Mouse (Mus musculus): ENCODE measurements at regions not wholly inside any gene's neighbourhood (a gene's known extent, or its start where the extent isn't known, plus 50 kb on each side); places are given as distances from the start of the nearest gene placed in this dataset.

DNA sequence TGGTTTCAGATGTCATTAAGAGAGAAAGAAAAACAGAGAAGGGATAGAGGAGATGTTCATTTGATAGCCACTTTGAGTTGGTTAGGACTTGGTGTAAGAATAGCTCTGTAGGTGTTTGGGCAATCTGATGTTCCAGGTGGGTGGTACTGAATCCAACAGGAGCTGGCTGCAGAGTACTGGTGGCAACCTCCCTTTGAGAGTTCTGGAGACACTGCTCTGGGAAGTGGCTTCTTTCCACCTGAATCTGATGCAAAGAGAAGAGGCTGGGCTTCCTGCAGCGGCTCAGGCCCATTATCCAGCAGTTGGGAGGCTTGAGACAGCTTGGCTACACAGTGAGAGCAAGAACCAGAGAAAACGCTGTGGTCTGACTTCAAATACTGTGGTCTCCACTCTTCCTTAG, 77.0 kb upstream of the Podxl start:
- Histone ChIP-seq H3K4me3 (no peak overlapping the region), H3K9ac (no peak overlapping the region), H3K4me1 (replicated peaks) (peaks cover 8% of the 10 kb centered on the region; the same call in 1 of the 2 replicates), H3K36me3 (no peaks in the 10 kb centered on the region), H3K27me3 (peaks cover 6% of the 10 kb centered on the region; the same call in 1 of the 2 replicates), H3K27ac (replicated peaks) (no peak overlapping the region), H3K4me2 (no peak overlapping the region), H3K9me3 (no peaks in the 10 kb centered on the region)
- 69% methylated on average over 2 of the region's 2 CpGs for WGBS
- no peak for ATAC-seq (ENCODE audit: low FRiP score, low read depth)

- peaks cover 8% of the 10 kb centered on the region; the same call in 1 of the 2 replicates for H3K4me1 ChIP-seq (replicated peaks)
- H3K36me3 ChIP-seq, result no peaks in the 10 kb centered on the region
- peaks cover 6% of the 10 kb centered on the region; the same call in 1 of the 2 replicates for H3K27me3 ChIP-seq
- no peaks in the 10 kb centered on the region for H3K9me3 ChIP-seq
- peak; percentile 50; the same call in 1 of the 2 replicates for ATAC-seq (ENCODE audit: low FRiP score, low read depth)
- H3K4me2 ChIP-seq, result no peak overlapping the region
- 16% methylated on average over 2 of the region's 2 CpGs for WGBS
- H3K9ac ChIP-seq, result no peak overlapping the region
- H3K27ac ChIP-seq (replicated peaks), result no peak overlapping the region
- H3K4me3 ChIP-seq, result no peak overlapping the region
Observed at GRCm38 (mm10) chr6:31639460-31639859, 75.7 kb upstream of the Podxl start.

- no peaks in the 10 kb centered on the region for H3K9me3 ChIP-seq
- H3K27me3 ChIP-seq, result peaks cover 6% of the 10 kb centered on the region; the same call in 1 of the 2 replicates
- 36% methylated on average over 13 of the region's 13 CpGs for WGBS
- 0 out of 2 replicates have a peak overlapping the region, but pooled peaks have one; percentile 12 for H3K4me2 ChIP-seq
- H3K36me3 ChIP-seq, result no peaks in the 10 kb centered on the region
- peaks cover 8% of the 10 kb centered on the region; the same call in 1 of the 2 replicates for H3K4me1 ChIP-seq (replicated peaks)
- no peak for ATAC-seq (ENCODE audit: low FRiP score, low read depth)
- H3K27ac ChIP-seq (replicated peaks), result no peak overlapping the region
- no peak overlapping the region for H3K9ac ChIP-seq
- H3K4me3 ChIP-seq, result no peak overlapping the region
Observed at GRCm38 (mm10) chr6:31638434-31639220, 74.8 kb upstream of the Podxl start.

GRCm38 (mm10) chr6:31637371-31638052, 73.7 kb upstream of the Podxl start:
- H3K27me3 ChIP-seq, result peaks cover 6% of the 10 kb centered on the region; the same call in 1 of the 2 replicates
- no peak overlapping the region for H3K4me3 ChIP-seq
- WGBS, result 24% methylated on average over 16 of the region's 16 CpGs
- no peak for ATAC-seq (ENCODE audit: low FRiP score, low read depth)
- H3K9me3 ChIP-seq, result no peaks in the 10 kb centered on the region
- H3K4me1 ChIP-seq (replicated peaks), result peaks cover 8% of the 10 kb centered on the region; the same call in 1 of the 2 replicates
- H3K9ac ChIP-seq, result no peak overlapping the region
- H3K36me3 ChIP-seq, result no peaks in the 10 kb centered on the region
- no peak overlapping the region for H3K27ac ChIP-seq (replicated peaks)
- H3K4me2 ChIP-seq, result peak overlapping the region; percentile 12; the same call in 1 of the 2 replicates

- Histone ChIP-seq H3K36me3 (no peaks in the 10 kb centered on the region), H3K27ac (replicated peaks) (no peak overlapping the region), H3K4me3 (no peak overlapping the region), H3K9me3 (no peaks in the 10 kb centered on the region), H3K4me2 (no peak overlapping the region), H3K9ac (no peak overlapping the region), H3K4me1 (replicated peaks) (peaks cover 8% of the 10 kb centered on the region; the same call in 1 of the 2 replicates), H3K27me3 (peaks cover 6% of the 10 kb centered on the region; the same call in 1 of the 2 replicates)
- 31% methylated on average over 9 of the region's 9 CpGs for WGBS
- no peak for ATAC-seq (ENCODE audit: low FRiP score, low read depth)
Observed at GRCm38 (mm10) chr6:31636954-31637353, 73.2 kb upstream of the Podxl start.

- no peaks in the 10 kb centered on the region for H3K9me3 ChIP-seq
- no peak overlapping the region for H3K4me3 ChIP-seq
Observed at GRCm38 (mm10) chr6:31632485-31632884, 68.7 kb upstream of the Podxl start.

DNA sequence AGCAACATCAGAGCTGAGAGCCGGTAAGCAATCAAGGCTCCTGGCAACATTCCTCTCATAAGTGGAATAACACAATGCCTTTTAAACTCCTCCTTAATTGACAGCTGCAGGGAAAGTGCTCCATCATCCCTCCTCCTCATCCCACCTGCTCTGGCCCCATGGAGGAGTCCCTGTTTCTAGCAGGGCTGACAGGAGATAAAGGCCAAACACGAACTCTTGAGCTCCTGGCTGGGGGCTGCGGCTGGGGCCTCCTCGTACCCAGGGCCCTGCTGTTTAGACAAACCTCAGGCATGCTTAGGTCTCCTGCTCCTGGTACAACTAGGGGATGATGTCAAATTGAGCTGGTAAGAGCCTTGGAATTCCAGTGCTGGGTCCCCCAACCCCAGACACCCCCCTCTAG, 66.2 kb upstream of the Podxl start:
- Histone ChIP-seq H3K4me3 (no peak overlapping the region), H3K27ac (replicated peaks) (no peak overlapping the region), H3K27me3 (no peaks in the 10 kb centered on the region), H3K9ac (no peak overlapping the region), H3K4me2 (no peak overlapping the region), H3K36me3 (no peaks in the 10 kb centered on the region), H3K4me1 (replicated peaks) (no peaks in the 10 kb centered on the region), H3K9me3 (no peaks in the 10 kb centered on the region)
- ATAC-seq (ENCODE audit: low FRiP score, low read depth), result no peak
- WGBS, result 73% methylated on average over 4 of the region's 4 CpGs

More at GRCm38 (mm10) chr6:31632485-31632884, 68.7 kb upstream of the Podxl start:
- Histone ChIP-seq H3K4me2 (no peak overlapping the region), H3K4me1 (replicated peaks) (no peaks in the 10 kb centered on the region), H3K27ac (replicated peaks) (no peak overlapping the region), H3K36me3 (no peaks in the 10 kb centered on the region), H3K9ac (no peak overlapping the region), H3K27me3 (peaks cover 6% of the 10 kb centered on the region; the same call in 1 of the 2 replicates)
- no peak for ATAC-seq (ENCODE audit: low FRiP score, low read depth)
- 67% methylated on average over 10 of the region's 10 CpGs for WGBS

DNA sequence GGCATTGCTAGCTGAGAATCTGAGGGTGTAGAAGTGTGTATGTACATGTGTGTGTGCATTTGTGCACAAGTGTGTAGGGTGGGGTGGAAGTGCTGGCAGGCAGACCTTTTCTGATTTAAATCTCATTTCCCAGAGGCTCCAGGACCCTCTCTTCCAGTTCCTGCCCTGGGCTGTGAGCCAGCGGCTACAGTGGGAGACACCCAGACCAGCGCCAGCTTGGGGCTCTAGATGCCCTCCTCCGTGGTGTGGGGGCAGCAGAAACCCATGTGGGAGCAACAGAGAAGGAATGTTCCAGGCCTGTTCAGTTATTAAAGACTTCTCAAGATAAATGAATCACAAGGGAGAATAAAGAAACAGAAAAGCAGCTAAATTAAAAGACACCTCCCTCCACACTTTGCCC, 64.1 kb upstream of the Podxl start:
- no peak overlapping the region for H3K4me3 ChIP-seq
- no peak overlapping the region for H3K9ac ChIP-seq
- H3K27ac ChIP-seq (replicated peaks), result no peak overlapping the region
- H3K27me3 ChIP-seq, result no peaks in the 10 kb centered on the region
- H3K9me3 ChIP-seq, result no peaks in the 10 kb centered on the region
- no peaks in the 10 kb centered on the region for H3K36me3 ChIP-seq
- no peak overlapping the region for H3K4me2 ChIP-seq
- H3K4me1 ChIP-seq (replicated peaks), result no peaks in the 10 kb centered on the region
- whole genome bisulfite sequencing, result 84% methylated on average over 3 of the region's 3 CpGs
- ATAC-seq (ENCODE audit: low FRiP score, low read depth), result no peak

DNA sequence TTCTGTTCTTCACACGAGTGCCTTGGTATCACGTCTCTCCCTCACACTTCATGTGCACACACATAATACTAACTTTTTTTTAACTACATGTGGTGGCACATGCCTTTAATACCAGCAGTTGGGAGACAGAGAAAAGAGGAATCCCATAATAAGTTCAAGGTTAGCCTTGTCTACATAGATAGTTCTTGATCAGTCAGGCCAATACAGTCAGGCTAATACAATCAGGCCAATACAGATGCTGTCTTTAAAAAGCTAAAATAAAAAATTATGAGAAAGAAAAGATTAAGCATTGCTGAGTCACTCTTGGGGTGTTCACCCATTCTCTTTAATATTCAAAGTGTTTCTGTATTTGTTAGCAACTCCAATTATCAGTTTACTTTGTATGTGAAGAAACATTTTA, 61.3 kb upstream of the Podxl start:
- H3K27ac ChIP-seq (replicated peaks), result no peak overlapping the region
- 74% methylated on average over 2 of the region's 2 CpGs for WGBS
- no peaks in the 10 kb centered on the region for H3K9me3 ChIP-seq
- no peaks in the 10 kb centered on the region for H3K27me3 ChIP-seq
- ATAC-seq (ENCODE audit: low FRiP score, low read depth), result no peak
- no peak overlapping the region for H3K4me2 ChIP-seq
- H3K9ac ChIP-seq, result no peak overlapping the region
- H3K36me3 ChIP-seq, result no peaks in the 10 kb centered on the region
- no peak overlapping the region for H3K4me3 ChIP-seq
- H3K4me1 ChIP-seq (replicated peaks), result no peaks in the 10 kb centered on the region

DNA sequence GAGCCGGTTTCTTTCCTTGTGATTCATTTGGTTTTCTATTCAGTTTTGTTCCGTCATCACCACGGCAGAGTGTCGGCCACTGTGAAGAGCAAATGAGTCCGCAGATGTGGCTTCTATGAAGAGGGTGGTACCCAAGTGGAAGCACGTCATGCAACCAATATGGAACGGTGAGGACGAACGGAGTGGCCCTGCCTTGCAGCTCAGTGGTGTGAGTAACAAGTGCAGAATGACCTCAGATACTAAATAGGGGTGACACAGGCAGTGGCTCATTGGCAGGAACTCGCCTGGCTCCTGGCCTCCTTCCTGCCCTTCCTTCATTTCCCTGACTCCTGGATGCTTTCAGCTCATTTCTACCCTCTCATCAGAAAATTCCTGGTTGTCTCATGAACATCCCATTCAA, 60.6 kb upstream of the Podxl start:
- WGBS, result 82% methylated on average over 10 of the region's 10 CpGs
- no peak overlapping the region for H3K27ac ChIP-seq (replicated peaks)
- no peak overlapping the region for H3K9ac ChIP-seq
- no peak overlapping the region for H3K4me3 ChIP-seq
- H3K36me3 ChIP-seq, result no peaks in the 10 kb centered on the region
- no peaks in the 10 kb centered on the region for H3K4me1 ChIP-seq (replicated peaks)
- ATAC-seq (ENCODE audit: low FRiP score, low read depth), result no peak
- no peaks in the 10 kb centered on the region for H3K27me3 ChIP-seq
- no peak overlapping the region for H3K4me2 ChIP-seq
- no peaks in the 10 kb centered on the region for H3K9me3 ChIP-seq

DNA sequence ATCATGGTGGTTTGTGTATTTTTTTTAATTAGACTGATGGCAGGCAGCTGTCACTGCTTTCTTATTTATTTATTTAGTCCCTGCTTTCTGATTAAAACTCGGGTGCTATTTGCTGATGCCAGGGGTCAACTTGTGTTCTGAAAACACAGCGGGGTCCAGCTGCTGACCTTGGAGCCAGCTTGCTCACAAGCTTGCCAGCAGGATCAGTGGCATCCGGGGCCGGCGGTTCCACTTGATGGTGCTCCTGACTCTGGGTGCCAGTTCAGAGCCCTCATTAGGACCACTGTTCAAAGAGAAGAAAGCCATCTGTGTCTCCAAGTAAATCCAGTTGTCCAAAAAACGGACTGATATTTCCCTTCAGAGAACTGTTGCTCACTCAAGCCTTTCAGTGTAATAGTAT, 57.2 kb upstream of the Podxl start:
- H3K4me3 ChIP-seq, result no peak overlapping the region
- H3K36me3 ChIP-seq, result no peaks in the 10 kb centered on the region
- no peaks in the 10 kb centered on the region for H3K27me3 ChIP-seq
- no peak overlapping the region for H3K27ac ChIP-seq (replicated peaks)
- H3K4me2 ChIP-seq, result no peak overlapping the region
- 78% methylated on average over 6 of the region's 6 CpGs for WGBS
- no peaks in the 10 kb centered on the region for H3K9me3 ChIP-seq
- H3K4me1 ChIP-seq (replicated peaks), result no peaks in the 10 kb centered on the region
- no peak overlapping the region for H3K9ac ChIP-seq
- no peak for ATAC-seq (ENCODE audit: low FRiP score, low read depth)

DNA sequence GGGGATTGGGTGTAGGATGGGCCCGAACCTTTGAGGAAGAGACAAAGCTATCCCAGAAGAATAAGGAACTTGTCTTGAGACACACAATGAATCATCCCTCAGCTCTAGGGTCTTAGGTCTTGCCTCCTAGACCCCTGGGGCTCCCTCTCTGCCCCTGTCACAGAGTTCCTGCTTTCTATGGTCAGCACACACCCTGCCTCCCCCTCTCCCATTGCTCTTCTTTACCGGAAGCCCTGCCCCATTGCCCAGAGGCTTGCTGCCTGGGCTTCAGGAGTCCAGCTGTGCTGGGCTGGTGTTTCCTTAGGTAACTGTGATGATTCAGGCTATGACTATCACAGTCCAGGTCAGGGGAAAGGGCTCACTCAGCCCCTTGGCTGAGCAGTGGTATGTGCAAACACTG, 55.1 kb upstream of the Podxl start:
- Histone ChIP-seq H3K9me3 (no peaks in the 10 kb centered on the region), H3K36me3 (no peaks in the 10 kb centered on the region), H3K27me3 (no peaks in the 10 kb centered on the region), H3K27ac (replicated peaks) (no peak overlapping the region), H3K4me3 (no peak overlapping the region), H3K4me2 (no peak overlapping the region), H3K4me1 (replicated peaks) (no peaks in the 10 kb centered on the region), H3K9ac (no peak overlapping the region)
- ATAC-seq (ENCODE audit: low FRiP score, low read depth), result no peak
- WGBS, result 62% methylated on average over 2 of the region's 2 CpGs

Data from hindbrain, embryonic 15.5 days (tissue).